Mouse (Mus musculus) WW6 (cell line): Measurements from ENCODE around the gene Galr2.
"Not testable (repeated sequence)": the region's sequence is repeated elsewhere in the genome, so short reads cannot be mapped to it uniquely, and the experiment has no call there.

Experiments
- DNase-seq: peaks from one replicate; pipeline ENCODE4 v3.0.0-alpha.2; 2013; ENCODE audit warnings: low read depth, low spot score

Galr2 gene

DNA sequence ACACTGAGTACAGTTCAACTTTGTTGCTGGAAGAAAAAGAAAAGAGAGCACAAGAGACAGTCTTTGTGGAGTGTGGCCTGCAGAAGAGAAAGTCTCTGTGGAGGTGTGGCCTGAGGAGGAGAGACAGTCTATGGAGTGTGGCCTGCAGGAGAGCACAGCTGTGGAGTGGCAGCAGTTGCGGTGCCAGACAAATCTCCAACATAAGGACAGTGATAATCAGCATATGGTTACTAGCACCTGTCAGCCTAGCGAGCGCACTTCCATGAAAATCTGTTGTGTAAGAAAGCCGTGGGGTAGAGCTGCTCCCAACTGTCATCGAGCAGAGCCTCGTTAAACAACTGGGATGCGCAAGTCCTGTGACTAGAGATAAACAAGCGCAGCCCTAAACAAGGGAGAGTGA is 11.2 kb upstream of the Galr2 start:
- no peak for DNase-seq

DNA sequence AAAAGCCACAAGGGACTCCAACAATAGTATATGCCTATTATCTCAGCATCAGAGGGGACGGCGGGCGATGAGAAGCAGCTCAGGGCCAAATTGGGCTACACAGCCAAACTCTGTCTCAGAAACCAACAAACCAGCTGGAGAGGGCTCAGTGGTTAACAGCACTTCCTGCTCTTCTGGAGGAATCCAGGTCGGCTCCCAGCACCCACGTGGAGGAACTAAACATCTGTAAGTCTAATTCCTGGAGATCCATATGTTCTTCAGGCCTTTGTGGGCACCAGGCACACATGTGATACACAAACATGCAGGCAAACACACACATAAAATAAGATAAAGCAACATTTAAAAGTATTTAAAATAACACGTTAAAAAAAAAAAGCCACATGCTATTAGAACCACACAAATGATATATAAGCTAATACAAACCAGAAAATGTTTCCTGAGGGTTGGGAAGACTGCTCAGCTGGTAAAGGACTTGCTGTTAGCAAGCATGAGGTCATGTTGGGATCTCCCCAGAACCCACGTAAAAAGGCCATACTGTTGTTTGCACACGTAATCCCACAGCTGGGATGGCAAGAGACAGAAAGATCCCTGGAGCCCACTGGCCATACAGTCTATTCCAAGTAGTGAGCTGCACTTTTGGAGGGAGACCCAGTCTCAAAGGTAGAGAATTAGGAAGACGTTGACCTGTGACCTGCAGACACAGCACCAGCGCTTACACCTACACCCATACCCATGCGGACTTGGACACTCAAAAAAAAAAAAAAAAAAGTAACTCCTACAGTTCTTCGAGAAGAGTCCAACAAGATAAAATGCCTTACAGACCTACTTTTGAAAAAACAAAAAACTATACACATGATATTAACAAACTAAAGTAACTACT is 7.9 kb upstream of the Galr2 start:
- DNase-seq = no peak

DNA sequence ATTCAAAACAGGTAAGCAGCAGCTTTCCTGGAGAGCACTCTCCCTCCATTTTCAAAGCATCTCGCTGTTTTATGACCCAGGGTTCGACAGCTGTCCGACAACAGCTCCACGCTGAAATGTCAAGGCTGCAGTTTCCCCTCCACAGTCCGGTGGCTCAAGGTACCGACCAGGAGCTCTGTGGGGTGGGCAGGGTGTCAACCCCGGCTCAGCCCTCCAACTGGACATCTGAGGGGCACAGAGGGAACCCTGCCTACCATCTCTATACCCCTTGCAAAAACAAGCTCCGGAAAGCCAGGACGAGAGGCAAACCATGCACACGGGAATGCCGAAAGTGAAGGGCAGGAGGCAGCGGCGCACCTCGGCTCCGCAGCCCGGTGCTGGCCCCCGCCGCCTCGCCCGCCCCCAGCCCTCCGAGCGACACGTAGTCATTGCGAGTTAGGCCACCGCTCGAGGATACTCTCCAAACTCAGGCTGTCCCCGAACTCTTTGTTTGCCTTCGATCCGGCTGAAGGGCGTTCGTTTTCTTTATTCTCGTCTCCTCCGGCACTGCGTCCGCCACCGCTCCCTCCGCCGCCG is 7.2 kb upstream of the Galr2 start:
- DNase-seq = no peak

DNA sequence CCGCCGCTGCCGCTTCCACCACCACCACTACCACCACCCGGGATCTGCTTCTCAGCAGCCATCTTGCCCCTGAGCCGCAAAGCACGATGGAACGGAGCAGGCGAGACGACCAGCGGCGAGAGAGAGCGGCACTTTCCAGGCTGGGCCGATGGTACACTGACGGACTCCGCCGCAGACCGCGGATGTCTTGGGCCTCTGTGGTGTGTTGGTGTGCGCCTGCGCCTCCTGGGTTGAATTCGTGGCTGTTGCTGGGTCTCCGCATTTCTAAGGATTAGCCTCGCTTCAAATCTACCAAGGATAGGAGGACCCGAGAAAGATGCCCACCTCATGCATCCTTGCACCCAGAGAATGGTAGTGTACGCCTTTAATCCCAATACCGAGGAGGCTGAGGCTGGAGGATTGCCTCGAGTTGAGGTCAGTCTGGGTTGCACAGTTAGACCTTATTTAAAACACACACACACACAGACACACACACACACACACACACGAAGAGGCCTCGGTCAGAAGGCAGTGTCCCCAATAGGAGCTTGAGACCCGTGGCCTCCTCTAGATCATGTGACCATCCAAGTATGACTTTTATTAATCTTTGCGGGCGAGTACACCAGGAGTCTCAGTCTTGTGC is 6.6 kb upstream of the Galr2 start, which contains the start of gene Srp68:
Srp68 (minus strand) TSS at position 173 of the 622 bp plus-strand sequence.
- DNase-seq = peak; percentile 81

DNA sequence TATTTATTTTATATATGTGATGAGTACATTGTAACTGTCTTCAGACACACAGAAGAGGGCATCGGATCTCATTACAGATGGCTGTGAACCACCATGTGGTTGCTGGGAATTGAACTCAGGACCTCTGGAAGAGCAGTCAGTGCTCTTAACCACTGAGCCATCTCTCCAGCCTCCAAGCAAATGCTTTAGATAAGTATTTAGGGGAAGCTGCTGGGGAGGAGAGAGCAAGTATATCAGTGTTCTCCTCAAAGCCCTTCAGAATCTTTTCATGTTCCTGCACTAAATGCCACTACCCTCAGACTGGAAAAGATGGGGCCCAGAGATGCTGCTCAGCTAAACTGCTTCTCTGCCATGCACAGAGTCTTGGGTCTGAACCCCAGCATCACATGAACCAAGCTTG is 3.6 kb upstream of the Galr2 start:
- DNase-seq = not testable (repeated sequence)

DNA sequence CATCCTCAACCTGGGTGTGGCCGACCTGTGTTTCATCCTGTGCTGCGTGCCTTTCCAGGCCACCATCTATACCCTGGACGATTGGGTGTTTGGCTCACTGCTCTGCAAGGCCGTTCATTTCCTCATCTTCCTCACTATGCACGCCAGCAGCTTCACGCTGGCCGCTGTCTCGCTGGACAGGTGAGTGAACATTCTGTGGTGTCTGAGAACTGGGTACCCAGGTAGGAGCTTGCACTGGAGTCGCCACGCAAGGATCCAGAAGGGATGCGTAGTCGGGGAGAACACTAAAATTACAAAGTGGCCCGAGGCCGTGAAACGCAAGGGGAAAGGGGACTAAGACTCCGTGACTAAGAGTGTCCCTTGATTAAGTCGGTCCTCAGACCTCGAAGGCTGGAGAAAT is 932 bp downstream of the Galr2 start:
- no peak for DNase-seq

DNA sequence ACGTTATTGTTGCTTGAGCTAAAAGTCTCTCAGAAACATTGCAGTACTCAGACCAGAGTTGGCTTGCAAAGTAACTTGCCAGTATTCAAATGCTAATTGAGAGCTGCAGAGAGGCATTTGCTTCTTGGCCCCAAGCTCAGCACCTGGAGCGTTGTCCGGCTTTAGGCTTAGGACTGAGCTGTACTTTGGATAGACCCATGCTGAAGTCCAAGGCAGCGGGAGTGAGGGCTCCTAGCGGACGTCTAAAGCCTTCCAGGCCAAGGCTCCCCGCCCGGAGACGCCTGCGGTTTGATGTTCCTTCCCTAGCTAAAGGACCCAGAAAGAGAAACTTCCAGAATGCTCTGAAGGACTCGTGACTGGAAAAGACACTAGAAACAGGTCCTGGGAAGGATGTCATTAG is 1.4 kb downstream of the Galr2 start:
- DNase-seq = no peak

DNA sequence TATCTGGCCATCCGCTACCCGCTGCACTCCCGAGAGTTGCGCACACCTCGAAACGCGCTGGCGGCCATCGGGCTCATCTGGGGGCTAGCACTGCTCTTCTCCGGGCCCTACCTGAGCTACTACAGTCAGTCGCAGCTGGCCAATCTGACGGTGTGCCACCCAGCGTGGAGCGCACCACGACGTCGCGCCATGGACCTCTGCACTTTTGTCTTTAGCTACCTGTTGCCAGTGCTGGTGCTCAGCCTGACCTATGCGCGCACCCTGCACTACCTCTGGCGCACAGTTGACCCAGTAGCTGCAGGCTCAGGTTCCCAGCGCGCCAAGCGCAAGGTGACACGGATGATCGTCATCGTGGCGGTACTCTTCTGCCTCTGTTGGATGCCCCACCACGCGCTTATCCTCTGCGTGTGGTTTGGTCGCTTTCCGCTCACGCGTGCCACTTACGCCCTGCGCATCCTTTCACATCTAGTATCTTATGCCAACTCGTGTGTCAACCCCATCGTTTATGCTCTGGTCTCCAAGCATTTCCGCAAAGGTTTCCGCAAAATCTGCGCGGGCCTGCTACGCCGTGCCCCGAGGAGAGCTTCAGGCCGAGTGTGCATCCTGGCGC is 2.3 kb downstream of the Galr2 start:
- DNase-seq = no peak

DNA sequence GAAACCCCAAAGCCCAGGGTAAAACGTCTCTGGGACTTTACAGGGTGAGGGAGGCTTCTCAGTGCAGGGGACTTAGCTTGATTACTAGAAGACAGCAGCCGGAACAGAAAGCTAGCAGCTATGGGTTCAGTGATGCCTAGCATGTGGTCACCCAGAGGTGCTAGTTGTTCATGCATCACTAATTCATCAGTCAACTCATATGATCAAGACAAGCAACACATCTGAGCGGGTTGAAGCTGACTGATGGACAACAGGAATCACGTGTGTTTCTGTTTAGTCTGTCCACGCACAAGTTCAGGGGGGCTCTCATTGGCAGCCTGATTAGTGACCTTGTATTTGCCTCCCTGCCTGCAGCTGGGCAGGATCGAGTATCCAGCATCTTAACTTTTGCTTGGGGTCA is 3.2 kb downstream of the Galr2 start:
- DNase-seq = no peak

DNA sequence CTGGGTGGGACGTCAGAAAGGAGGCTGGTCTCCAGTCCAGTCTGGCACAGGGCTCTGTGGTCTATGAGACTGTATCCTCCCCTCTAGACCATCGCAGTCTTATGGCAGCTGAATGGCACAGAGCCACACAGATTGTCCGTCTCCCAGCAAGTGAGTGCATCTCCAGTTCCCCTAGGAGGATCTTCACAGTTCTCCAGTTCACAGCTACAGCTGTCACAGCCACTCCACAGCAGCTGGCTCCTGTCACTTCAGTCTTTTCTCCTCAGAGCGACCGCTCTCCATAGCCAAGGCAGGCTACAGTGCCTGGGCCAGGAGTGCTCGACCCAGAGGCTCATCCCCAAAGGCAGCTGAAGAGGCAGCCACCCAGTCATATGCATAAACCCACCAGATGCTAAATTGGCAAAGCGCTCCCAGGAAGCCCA is 5.0 kb downstream of the Galr2 start:
- DNase-seq = no peak

DNA sequence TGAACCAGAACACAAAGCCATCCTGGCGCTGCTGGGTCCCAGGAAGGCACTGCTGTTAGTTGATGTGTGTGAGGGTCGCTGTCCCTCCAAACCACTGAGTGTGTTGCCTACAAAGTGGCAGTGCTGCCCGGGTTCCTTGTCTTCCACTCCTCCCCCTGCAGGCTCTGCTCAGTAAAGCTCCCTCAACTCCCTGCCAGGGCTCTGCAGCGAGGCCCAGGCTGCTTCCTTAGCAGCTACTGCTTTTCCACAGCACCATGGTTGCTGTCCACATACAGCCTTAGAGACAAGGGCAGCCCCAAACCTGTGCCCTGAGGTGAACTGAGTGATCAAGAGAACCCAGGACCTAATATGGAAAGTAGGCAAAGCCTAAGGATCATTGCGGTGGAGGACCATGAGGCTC is 6.6 kb downstream of the Galr2 start:
- DNase-seq = no peak

DNA sequence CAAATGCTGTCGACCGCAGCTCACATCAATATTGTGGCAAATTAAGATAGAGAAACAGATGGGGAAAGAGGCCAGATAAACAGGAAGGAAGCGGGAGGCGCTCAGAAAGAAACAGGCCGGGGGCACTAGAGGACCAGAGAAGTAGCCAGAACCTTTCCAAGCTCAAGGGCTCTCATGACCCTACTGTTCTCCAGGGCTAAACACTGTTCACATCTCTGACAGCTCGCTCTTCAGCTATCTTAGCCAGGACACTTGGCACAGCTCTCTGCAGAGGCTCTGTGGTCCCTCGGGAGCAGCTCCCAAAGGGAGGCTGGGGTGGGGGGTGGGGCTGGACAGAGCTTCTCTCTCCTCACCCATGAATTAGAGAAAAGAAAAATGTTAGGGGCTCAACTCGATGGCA is 9.8 kb downstream of the Galr2 start:
- no peak for DNase-seq

DNA sequence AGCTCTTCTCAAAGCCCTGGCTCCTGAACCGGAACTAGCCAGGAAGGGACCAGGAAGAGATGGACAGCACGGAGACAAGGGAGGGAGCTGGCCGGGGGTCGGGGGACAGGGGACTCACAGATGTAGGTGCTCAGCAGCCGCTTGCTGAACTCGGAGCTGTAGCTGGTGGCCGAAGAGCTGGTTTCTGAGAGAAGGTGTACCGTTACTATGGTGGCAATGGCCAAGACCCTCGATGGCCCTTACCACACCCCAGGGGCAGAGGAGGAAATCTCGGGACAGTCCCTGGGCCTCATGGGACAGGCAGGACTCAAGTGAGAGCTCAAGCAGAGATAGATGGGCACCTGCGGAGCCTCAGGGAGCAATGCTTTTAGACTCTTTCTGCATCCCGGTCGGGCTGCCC is 11.7 kb downstream of the Galr2 start:
- no peak for DNase-seq

DNA sequence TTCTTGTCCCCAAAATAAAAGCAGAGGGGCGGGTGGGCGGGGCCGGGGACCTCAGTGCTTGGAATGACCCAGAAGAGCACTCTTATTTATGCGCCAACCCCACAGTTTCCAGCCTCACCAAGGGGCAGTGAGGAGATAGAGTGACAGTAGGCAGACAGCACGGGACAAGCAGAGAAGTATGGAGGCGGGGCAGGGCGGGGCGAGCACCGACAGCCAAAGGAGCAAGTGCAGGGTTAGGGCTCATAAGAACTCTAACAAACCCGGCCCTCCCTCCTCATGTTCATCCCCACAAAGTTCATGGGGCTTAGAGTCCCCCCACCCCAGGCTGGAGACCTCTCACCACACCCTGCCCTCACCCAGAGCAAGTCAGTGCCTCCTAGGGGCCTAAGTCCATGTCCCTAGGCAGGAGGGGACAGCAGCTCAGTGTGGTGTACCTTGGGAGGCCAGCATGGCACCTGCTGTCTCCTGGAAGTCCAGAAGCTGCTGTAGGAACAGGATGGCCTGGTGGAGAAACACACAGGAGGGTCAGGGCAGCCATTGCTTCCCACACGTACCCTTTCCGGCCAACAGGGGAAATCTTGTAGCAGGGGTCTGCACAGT is 12.9 kb downstream of the Galr2 start:
- DNase-seq = no peak

DNA sequence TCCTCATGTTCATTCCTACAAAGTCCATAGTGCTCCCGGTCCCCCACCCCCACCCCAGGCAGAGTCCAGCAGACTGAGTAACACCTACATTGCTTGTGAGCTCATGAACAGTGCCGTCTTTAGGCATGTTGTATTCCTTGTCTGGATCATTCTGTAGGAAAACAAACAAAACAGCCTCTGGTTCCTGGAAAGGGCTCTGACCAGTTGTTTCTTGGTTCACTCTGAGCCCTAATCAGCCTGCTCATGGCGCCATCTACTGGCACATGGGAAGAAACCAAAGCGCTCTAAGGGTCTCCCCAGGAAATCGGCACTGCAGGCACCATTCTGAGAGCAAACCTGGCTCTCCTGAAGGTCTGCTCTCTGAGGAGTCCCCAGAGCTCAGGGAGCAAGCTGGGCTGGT is 13.6 kb downstream of the Galr2 start:
- no peak for DNase-seq

DNA sequence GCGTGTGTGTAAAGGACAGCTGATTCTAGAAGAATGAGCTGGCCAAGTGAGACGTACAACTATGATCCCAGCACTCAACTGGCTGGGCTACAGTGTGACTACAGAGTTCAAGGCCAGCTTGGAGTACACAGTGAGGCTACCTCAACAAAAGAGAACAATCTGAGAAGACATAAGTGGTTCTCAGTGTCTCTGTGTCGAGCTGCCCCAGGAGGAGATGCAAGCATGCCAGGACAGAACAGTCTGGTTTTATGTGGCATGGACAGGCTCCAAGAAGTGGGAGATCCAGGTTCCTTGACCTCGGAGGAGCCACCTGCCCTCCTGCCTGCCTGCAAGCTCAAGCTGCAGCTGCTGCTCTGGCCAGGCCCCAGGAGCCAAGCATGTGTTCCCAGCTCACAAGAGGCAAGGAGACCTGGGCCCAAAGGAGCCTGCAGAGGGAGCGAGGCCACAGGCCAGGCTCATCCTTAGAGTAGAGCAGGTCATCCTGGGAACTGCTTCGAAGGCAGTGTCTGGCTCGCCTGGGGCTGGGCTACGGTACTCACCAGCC is 15.5 kb downstream of the Galr2 start:
- no peak for DNase-seq

DNA sequence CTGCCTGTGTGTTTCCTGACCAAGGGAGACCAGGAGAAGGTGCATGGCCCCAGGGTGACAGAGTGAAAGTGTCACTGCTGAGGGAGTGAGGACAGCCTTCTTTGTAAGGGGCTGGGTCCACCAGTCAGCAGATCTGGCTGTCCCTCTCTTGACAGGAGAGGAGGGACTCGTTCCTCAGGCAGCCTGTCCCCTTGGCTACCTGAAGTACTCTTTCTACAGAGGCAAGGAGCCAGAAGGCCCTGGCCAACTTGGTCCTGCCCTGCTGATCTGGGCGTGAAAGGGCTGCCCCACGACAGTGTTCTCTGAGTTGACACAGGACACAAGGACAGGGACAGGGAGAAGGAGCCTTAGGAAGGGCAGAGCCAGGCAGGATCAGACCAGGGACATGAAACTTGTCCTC is 16.3 kb downstream of the Galr2 start:
- no peak for DNase-seq

DNA sequence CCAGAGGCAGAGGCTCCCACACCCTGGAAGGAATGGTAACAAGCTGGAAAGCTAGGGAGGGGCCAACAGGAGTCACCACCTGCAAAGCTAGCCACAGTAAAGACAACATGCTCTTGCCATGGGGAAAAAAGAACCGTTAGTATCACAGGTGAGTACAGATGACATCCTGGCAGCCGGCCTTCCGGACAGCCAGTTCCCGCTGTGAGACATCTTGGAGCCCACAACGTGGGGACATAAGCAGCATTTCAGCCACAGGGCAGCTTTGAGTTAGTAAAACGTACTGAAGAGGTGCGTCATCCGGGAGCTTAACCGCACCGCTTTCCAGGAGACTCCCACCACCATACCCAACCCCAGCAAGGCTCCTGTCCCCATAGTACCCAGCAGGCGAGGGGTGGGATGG is 17.5 kb downstream of the Galr2 start:
- DNase-seq = no peak

DNA sequence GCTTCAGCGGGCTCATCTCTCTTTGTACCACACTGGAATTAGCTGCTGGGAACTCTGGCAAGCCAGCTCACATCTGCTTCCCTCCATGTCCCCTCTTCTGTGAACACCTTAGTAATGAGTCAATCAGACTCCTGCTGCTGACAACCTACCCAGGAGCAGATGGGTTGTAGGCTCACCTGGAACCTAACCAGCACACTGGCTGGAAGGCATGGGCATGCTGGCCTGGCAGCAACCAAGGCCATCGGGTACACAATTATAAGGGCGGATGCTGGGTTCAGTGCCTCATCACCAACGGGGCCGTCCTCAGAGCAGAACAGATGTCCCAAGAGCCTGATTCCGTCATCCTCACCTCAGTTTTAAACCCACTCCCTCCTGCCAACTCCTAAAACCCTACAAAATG is 17.9 kb downstream of the Galr2 start:
- DNase-seq = no peak

DNA sequence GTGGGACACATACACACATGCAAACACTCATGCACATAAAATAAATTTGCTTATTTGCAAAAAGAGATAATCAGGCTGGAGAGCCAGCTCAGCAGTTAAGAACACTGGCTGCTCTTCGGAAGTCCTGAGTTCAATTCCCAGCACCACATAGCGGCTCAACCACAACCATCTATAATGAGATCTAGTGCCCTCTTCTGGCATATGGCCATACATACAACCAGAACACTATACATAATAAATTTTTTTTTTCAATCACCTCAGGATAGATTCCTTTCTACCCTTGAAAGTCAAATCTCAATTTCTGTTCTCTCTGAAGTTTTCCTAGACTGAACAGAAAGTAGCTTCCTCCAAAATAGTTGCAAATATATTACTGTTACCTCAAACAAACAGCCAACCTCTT is 24.7 kb downstream of the Galr2 start:
- DNase-seq = no peak

DNA sequence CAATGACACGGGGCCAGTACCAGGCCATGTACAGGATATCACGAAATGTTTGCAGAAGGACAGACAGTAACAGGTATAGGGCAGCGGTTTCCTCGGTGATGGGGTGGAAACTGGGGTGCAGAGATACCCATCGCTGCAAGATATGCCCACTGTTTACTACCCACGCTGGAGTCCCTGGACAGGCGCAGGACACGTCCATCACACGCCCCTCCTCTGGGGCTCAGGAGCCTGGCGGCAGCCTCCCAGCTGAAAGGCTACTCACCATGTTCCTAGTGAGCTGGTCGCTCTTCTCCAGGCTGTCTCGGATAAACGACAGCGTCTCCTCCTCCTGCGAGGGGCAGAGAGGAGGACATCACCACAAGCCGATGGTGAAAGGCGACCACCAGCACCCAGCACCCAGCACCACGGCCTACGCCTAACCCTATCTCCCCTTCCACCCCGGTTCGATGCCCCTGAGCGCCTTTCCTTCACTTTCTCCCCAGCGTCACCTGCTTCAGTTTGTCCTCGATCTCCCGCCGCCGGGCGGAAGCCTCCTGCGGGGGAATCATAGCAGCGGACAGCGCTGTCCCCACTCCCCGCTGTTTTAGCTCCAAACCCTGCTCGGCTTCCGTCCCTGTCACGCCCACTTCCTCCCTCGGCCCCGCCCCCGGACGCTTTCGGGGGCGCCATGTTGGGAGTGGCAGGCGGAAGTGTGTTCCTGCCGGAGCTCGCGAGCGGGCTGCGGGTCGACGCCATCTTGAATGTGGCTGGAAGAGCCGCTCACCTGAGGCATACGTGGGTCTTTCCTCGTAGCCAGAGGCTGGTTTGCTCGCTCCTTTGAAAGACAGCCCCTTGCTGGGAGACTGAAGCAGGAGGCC is 25.6 kb downstream of the Galr2 start:
- DNase-seq = peak; percentile 91
